Mouse (Mus musculus): ENCODE measurements around the gene Cldn22. TPM values are rescaled to one million over a fixed set of nuclear protein-coding genes. Genes with fewer than 3 reads are reported as not detected.
"Not testable (repeated sequence)": the region's sequence is repeated elsewhere in the genome, so short reads cannot be mapped to it uniquely, and the experiment has no call there.

Gene Cldn22
- total RNA-seq, 2 experiments from 2014 or later = 0.31 TPM

GRCm38 (mm10) chr8:47810666-47811015 lies 13.6 kb upstream of the Cldn22 start:
- no peak overlapping the region for H3K27ac ChIP-seq
- TF ChIP-seq CTCF (IDR thresholded peaks at IDR 0.05) = no peak

GRCm38 (mm10) chr8:47811221-47811620 lies 13.1 kb upstream of the Cldn22 start:
- no peak for TF ChIP-seq CTCF (IDR thresholded peaks at IDR 0.05)
- no peak overlapping the region for H3K27ac ChIP-seq
- intact Hi-C loops (cut with DNase I) = no loop called here
- no peak overlapping the region for H3K4me3 ChIP-seq
- no peak for DNase-seq

More at GRCm38 (mm10) chr8:47810666-47811015, 13.6 kb upstream of the Cldn22 start:
- intact Hi-C loops (cut with DNase I) = no loop called here
- H3K4me3 ChIP-seq = no peak overlapping the region
- DNase-seq = no peak

GRCm38 (mm10) chr8:47819034-47819433 lies 5.2 kb upstream of the Cldn22 start:
- no peak for DNase-seq
- H3K4me3 ChIP-seq = no peak overlapping the region
- intact Hi-C loops (cut with DNase I) = no loop called here
- no peak overlapping the region for H3K27ac ChIP-seq
- no peak for TF ChIP-seq CTCF (IDR thresholded peaks at IDR 0.05)

- H3K4me3 ChIP-seq = no peak overlapping the region
- TF ChIP-seq CTCF (IDR thresholded peaks at IDR 0.05) = no peak
- no peak overlapping the region for H3K27ac ChIP-seq
- no peak for DNase-seq
- intact Hi-C loops (cut with DNase I) = no loop called here
Observed at GRCm38 (mm10) chr8:47820914-47821772, 3.1 kb upstream of the Cldn22 start.

DNA sequence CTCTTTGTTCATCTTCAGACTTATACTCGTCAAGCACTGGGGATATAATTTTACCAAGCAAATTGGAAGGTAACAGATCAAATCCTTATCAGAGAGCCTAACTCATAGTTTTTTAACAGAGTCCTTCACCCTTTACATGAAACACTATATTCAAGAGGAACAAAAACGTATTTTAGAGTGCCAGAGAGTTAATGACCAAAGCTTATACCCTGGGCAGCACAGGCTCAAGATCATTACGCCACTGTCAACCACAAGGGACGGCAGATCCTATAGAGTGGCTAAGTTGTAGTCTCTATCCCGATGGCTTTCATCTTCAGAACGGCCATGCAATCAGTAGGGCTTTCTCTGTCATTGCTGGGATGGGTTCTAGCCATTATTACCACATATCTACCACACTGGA lies 2.4 kb upstream of the Cldn22 start, which contains the start of gene Cldn24:
TSS of gene Cldn24 (plus strand) at position 301 of the 400 bp plus-strand sequence.
- H3K4me3 ChIP-seq = no peak within 1 kb of the TSS
- intact Hi-C loops (cut with DNase I) = no loop called here
- no peak for DNase-seq
- no peak within 1 kb of the TSS for H3K27ac ChIP-seq
- TF ChIP-seq CTCF (IDR thresholded peaks at IDR 0.05) = no peak

DNA sequence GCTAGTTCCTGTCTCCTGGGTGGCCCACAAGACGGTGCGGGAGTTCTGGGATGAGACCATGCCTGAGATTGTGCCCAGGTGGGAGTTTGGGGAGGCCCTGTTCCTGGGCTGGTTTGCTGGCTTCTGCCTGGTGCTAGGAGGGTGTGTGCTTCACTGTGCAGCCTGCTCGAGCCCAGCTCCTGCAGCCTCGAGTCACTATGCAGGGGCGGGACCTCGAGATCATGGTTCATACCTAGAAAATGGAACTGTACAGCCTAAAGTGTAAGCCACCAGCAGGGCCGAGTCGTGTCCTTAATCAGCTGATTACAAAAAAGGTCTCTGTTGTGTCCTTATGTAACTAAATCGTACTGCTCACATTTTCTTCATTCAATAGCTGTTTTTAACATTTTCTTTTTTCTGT lies 1.7 kb upstream of the Cldn22 start:
- intact Hi-C loops (cut with DNase I); H3K4me3 ChIP-seq; DNase-seq; H3K27ac ChIP-seq: not testable (repeated sequence)

GRCm38 (mm10) chr8:47823777-47824176 lies 505 bp upstream of the Cldn22 start:
- intact Hi-C loops (cut with DNase I) = no loop called here
- no peak overlapping the region for H3K4me3 ChIP-seq
- no peak for TF ChIP-seq CTCF (IDR thresholded peaks at IDR 0.05)
- no peak for DNase-seq
- H3K27ac ChIP-seq = peak overlapping the region; percentile 66

- DNase-seq = no peak
- intact Hi-C loops (cut with DNase I) = no loop called here
- H3K4me3 ChIP-seq = no peak overlapping the region
- no peak for TF ChIP-seq CTCF (IDR thresholded peaks at IDR 0.05)
- H3K27ac ChIP-seq = 0 out of 2 replicates have a peak overlapping the region, but pooled peaks have one; percentile 36
Observed at GRCm38 (mm10) chr8:47825596-47825995, 1.3 kb downstream of the Cldn22 start.

DNA sequence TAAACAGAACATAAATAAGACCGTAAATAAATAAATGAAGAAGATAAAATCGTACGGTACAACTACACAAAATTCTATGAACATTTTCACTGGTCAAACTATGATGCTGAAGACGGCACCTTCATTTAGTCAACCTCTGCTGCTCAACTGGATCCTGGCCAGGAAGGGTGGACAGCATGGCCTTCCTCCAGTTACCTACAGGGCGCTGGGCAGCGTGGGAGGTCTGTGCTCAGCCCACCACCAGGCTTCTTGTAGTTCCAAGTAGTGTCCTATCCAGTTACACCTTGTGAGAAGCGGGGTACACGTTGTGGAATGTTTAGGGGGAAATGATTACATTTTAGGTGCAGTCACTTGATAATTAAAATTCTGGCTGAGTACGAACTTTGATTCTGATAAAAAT lies 2.6 kb downstream of the Cldn22 start:
- no peak for DNase-seq
- intact Hi-C loops (cut with DNase I) = no loop called here
- TF ChIP-seq CTCF (IDR thresholded peaks at IDR 0.05) = no peak
- no peak overlapping the region for H3K4me3 ChIP-seq
- H3K27ac ChIP-seq = no peak overlapping the region

- H3K4me3 ChIP-seq = no peak overlapping the region
- DNase-seq = no peak
- intact Hi-C loops (cut with DNase I) = no loop called here
- H3K27ac ChIP-seq = no peak overlapping the region
- no peak for TF ChIP-seq CTCF (IDR thresholded peaks at IDR 0.05)
Observed at GRCm38 (mm10) chr8:47832616-47833015, 8.3 kb downstream of the Cldn22 start.

- no peak for TF ChIP-seq CTCF (IDR thresholded peaks at IDR 0.05)
- Histone ChIP-seq H3K4me3 (no peak overlapping the region), H3K27ac (no peak overlapping the region)
- intact Hi-C loops (cut with DNase I) = no loop called here
- DNase-seq = no peak
Observed at GRCm38 (mm10) chr8:47833944-47834343, 9.7 kb downstream of the Cldn22 start.

DNA sequence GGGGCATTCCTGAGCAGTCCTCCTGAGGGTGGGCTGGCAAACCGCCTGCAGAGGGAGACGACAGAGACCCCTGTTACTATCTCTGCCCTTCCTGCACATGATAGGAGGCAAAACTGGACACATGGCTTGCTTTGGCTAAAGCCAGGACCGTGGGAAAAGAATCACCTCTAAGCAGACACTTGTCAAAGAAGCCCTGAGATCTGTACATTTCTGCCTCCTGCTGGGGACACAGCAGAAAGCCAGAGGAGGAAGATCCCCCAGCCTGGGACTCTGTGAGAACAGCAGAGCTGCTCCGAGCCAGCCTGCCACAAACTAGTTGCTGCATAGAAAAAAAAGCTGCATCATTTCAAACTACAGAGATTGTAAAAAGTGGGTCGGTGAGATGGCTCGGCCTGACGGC lies 18.8 kb downstream of the Cldn22 start:
- DNase-seq = no peak
- H3K27ac ChIP-seq = no peak overlapping the region
- peak; percentile 17; the same call in 1 of the 2 replicates for TF ChIP-seq CTCF (IDR thresholded peaks at IDR 0.05)
- intact Hi-C loops (cut with DNase I) = no loop called here
- H3K4me3 ChIP-seq = no peak overlapping the region

- no peak for TF ChIP-seq CTCF (IDR thresholded peaks at IDR 0.05)
- intact Hi-C loops (cut with DNase I) = no loop called here
- no peak for DNase-seq
- H3K27ac ChIP-seq = no peak overlapping the region
- H3K4me3 ChIP-seq = no peak overlapping the region
Observed at GRCm38 (mm10) chr8:47843651-47844050, 19.4 kb downstream of the Cldn22 start.

GRCm38 (mm10) chr8:47845956-47846355 lies 21.7 kb downstream of the Cldn22 start:
- no peak for DNase-seq
- no peak for TF ChIP-seq CTCF (IDR thresholded peaks at IDR 0.05)
- intact Hi-C loops (cut with DNase I) = no loop called here
- H3K27ac ChIP-seq = no peak overlapping the region
- H3K4me3 ChIP-seq = no peak overlapping the region
